Mouse (Mus musculus) hindbrain, embryonic 14.5 days (tissue): ENCODE data around the gene Slc6a6. TPM values are rescaled to one million over a fixed set of nuclear protein-coding genes. Genes with fewer than 3 reads are reported as not detected.
A peak's percentile ranks its signal among the peaks of the same experiment; 100 is the strongest.

ENCODE experiments used
- ATAC-seq: fragments of 200-750 bp; cut with Nextera tagmentation; 2 replicates; pipeline ENCODE4 v1.8.0; 2017; ENCODE audit warnings: moderate number of reproducible peaks, mild to moderate bottlenecking, moderate TSS enrichment, moderate library complexity; ENCODE audit not compliant: low FRiP score
- DNase-seq: peaks from one replicate; pipeline ENCODE4 v3.0.0-alpha.2; 2015; ENCODE audit warnings: low spot score
- H3K27ac ChIP-seq: fragments of 300-500 bp; sonication (generic); 2 replicates; pipeline ENCODE4 v1.5.1; 2014; ENCODE audit warnings: mild to moderate bottlenecking, moderate library complexity
- H3K27me3 ChIP-seq: fragments of 300-500 bp; sonication (generic); 2 replicates; pipeline ENCODE4 v1.6.1; 2014; ENCODE audit warnings: mild to moderate bottlenecking, low read length, mixed read lengths; ENCODE audit not compliant: control insufficient read depth, insufficient read depth
- H3K36me3 ChIP-seq: fragments of 300-500 bp; sonication (generic); replicated peaks from 2 replicates; pipeline ENCODE4 v1.6.1; 2014; ENCODE audit not compliant: control insufficient read depth, insufficient read depth
- H3K4me1 ChIP-seq: fragments of 300-500 bp; sonication (generic); replicated peaks from 2 replicates; pipeline ENCODE4 v1.6.1; 2014; ENCODE audit warnings: antibody characterized with exemption, low read length, mixed read lengths; ENCODE audit not compliant: control insufficient read depth, insufficient read depth
- H3K4me2 ChIP-seq: fragments of 300-500 bp; sonication (generic); replicated peaks from 2 replicates; pipeline ENCODE4 v1.6.1; 2014; ENCODE audit warnings: mild to moderate bottlenecking, moderate library complexity
- H3K4me3 ChIP-seq: fragments of 300-500 bp; sonication (generic); replicated peaks from 2 replicates; pipeline ENCODE4 v1.5.1; 2014; ENCODE audit warnings: mild to moderate bottlenecking, low read length
- H3K9ac ChIP-seq: fragments of 300-500 bp; sonication (generic); 2 replicates; pipeline ENCODE4 v1.6.1; 2014
- H3K9me3 ChIP-seq: fragments of 300-500 bp; sonication (generic); 2 replicates; pipeline ENCODE4 v1.6.1; 2016; ENCODE audit warnings: low read length; ENCODE audit not compliant: control insufficient read depth
- WGBS: fragments of 180-500 bp; shearing (Covaris S2); extraction: QIAGEN DNeasy Blood & Tissue Kit; methylation state at CpG from one replicate; pipeline ENCODE4 v1.1.7; 2014; 5-methylcytosine and 5-hydroxymethylcytosine counted together
- polyA plus RNA-seq: library from polyadenylated mRNA; unstranded; fragments of >200 nt; fragmentation: Nextera tagmentation; extraction: Ambion mirVana; gene quantifications from 2 replicates; pipeline ENCODE4 v1.2.1, GENCODE M21; 2014

Slc6a6 gene
- polyA plus RNA-seq, 1 experiment from 2014 or later, result 98.5 TPM

- no peaks in the 10 kb centered on the region for H3K27me3 ChIP-seq
- H3K9ac ChIP-seq, result no peak overlapping the region
- peaks cover 28% of the 10 kb centered on the region for H3K4me1 ChIP-seq
- no peak overlapping the region for H3K4me3 ChIP-seq
- WGBS, result 82% methylated on average over 4 of the region's 4 CpGs
- H3K36me3 ChIP-seq, result no peaks in the 10 kb centered on the region
- H3K9me3 ChIP-seq, result no peaks in the 10 kb centered on the region
- H3K27ac ChIP-seq, result no peak overlapping the region
- no peak for ATAC-seq
- no peak overlapping the region for H3K4me2 ChIP-seq
- DNase-seq, result no peak
Measured at GRCm38 (mm10) chr6:91681841-91682240, 2.0 kb upstream of the Slc6a6 start.

GRCm38 (mm10) chr6:91683121-91683520 is 732 bp upstream of the Slc6a6 start:
- no peaks in the 10 kb centered on the region for H3K36me3 ChIP-seq
- no peaks in the 10 kb centered on the region for H3K27me3 ChIP-seq
- H3K4me1 ChIP-seq, result peaks cover 37% of the 10 kb centered on the region
- 56% methylated on average over 3 of the region's 3 CpGs for WGBS
- H3K9ac ChIP-seq, result peak overlapping the region; percentile 90; the same call in 1 of the 2 replicates
- H3K4me2 ChIP-seq, result peak overlapping the region; percentile 97
- peak overlapping the region; percentile 98 for H3K27ac ChIP-seq
- 0 out of 2 replicates have a peak overlapping the region, but pooled peaks have one; percentile 90 for H3K4me3 ChIP-seq
- no peaks in the 10 kb centered on the region for H3K9me3 ChIP-seq
- DNase-seq (no peak), ATAC-seq (no peak)

GRCm38 (mm10) chr6:91684474-91684829 is 599 bp downstream of the Slc6a6 start:
- H3K27ac ChIP-seq, result peak overlapping the region; percentile 98
- H3K4me1 ChIP-seq, result peaks cover 39% of the 10 kb centered on the region
- peak overlapping the region; percentile 97 for H3K4me2 ChIP-seq
- no peaks in the 10 kb centered on the region for H3K36me3 ChIP-seq
- H3K9me3 ChIP-seq, result no peaks in the 10 kb centered on the region
- ATAC-seq (peak; percentile 48), DNase-seq (no peak)
- 3% methylated on average over 13 of the region's 13 CpGs for WGBS
- no peaks in the 10 kb centered on the region for H3K27me3 ChIP-seq
- peak overlapping the region; percentile 90 for H3K4me3 ChIP-seq
- peak overlapping the region; percentile 90 for H3K9ac ChIP-seq

- WGBS, result 14% methylated on average over 17 of the region's 17 CpGs
- Histone ChIP-seq H3K4me1 (peaks cover 44% of the 10 kb centered on the region), H3K9ac (peak overlapping the region; percentile 90), H3K4me2 (peak overlapping the region; percentile 97), H3K4me3 (peak overlapping the region; percentile 90), H3K36me3 (no peaks in the 10 kb centered on the region), H3K9me3 (no peaks in the 10 kb centered on the region), H3K27ac (peak overlapping the region; percentile 98), H3K27me3 (no peaks in the 10 kb centered on the region)
- DNase-seq (no peak), ATAC-seq (0 out of 2 replicates have a peak, but pooled peaks have one; percentile 1)
Measured at GRCm38 (mm10) chr6:91684831-91685532, 1.1 kb downstream of the Slc6a6 start.

GRCm38 (mm10) chr6:91685533-91685883 is 1.7 kb downstream of the Slc6a6 start:
- DNase-seq, result no peak
- Histone ChIP-seq H3K9me3 (no peaks in the 10 kb centered on the region), H3K27me3 (no peaks in the 10 kb centered on the region), H3K9ac (peak overlapping the region; percentile 90), H3K4me1 (peaks cover 48% of the 10 kb centered on the region), H3K36me3 (no peaks in the 10 kb centered on the region), H3K4me2 (peak overlapping the region; percentile 97), H3K4me3 (peak overlapping the region; percentile 90), H3K27ac (peak overlapping the region; percentile 98; the same call in 1 of the 2 replicates)
- no peak for ATAC-seq
- 6% methylated on average over 2 of the region's 2 CpGs for WGBS

GRCm38 (mm10) chr6:91685896-91686295 is 2.0 kb downstream of the Slc6a6 start:
- Histone ChIP-seq H3K27me3 (no peaks in the 10 kb centered on the region), H3K36me3 (no peaks in the 10 kb centered on the region), H3K9me3 (no peaks in the 10 kb centered on the region), H3K9ac (peak overlapping the region; percentile 90), H3K4me2 (peak overlapping the region; percentile 97), H3K4me3 (peak overlapping the region; percentile 90), H3K4me1 (peaks cover 48% of the 10 kb centered on the region), H3K27ac (0 out of 2 replicates have a peak overlapping the region, but pooled peaks have one; percentile 98)
- 85% methylated on average over 7 of the region's 7 CpGs for WGBS
- DNase-seq (no peak), ATAC-seq (no peak)

GRCm38 (mm10) chr6:91686597-91686996 is 2.7 kb downstream of the Slc6a6 start:
- H3K36me3 ChIP-seq, result peaks cover 2% of the 10 kb centered on the region; the same call in 1 of the 2 replicates
- 45% methylated on average over 4 of the region's 4 CpGs for WGBS
- H3K4me3 ChIP-seq, result no peak overlapping the region
- ATAC-seq (no peak), DNase-seq (no peak)
- H3K27ac ChIP-seq, result no peak overlapping the region
- H3K4me1 ChIP-seq, result peaks cover 48% of the 10 kb centered on the region
- H3K9me3 ChIP-seq, result no peaks in the 10 kb centered on the region
- 0 out of 2 replicates have a peak overlapping the region, but pooled peaks have one; percentile 90 for H3K9ac ChIP-seq
- no peaks in the 10 kb centered on the region for H3K27me3 ChIP-seq
- H3K4me2 ChIP-seq, result peak overlapping the region; percentile 97

GRCm38 (mm10) chr6:91688021-91688420 is 4.2 kb downstream of the Slc6a6 start:
- Histone ChIP-seq H3K27me3 (no peaks in the 10 kb centered on the region), H3K4me3 (no peak overlapping the region), H3K9me3 (no peaks in the 10 kb centered on the region), H3K9ac (no peak overlapping the region), H3K36me3 (peaks cover 13% of the 10 kb centered on the region), H3K4me2 (peak overlapping the region; percentile 39; the same call in 1 of the 2 replicates), H3K4me1 (peaks cover 45% of the 10 kb centered on the region), H3K27ac (no peak overlapping the region)
- 73% methylated on average over 6 of the region's 6 CpGs for whole genome bisulfite sequencing
- ATAC-seq (no peak), DNase-seq (no peak)

- DNase-seq (no peak), ATAC-seq (no peak)
- peaks cover 13% of the 10 kb centered on the region for H3K36me3 ChIP-seq
- H3K27ac ChIP-seq, result no peak overlapping the region
- no peak overlapping the region for H3K4me2 ChIP-seq
- no peak overlapping the region for H3K9ac ChIP-seq
- no peak overlapping the region for H3K4me3 ChIP-seq
- peaks cover 45% of the 10 kb centered on the region for H3K4me1 ChIP-seq
- H3K27me3 ChIP-seq, result no peaks in the 10 kb centered on the region
- H3K9me3 ChIP-seq, result no peaks in the 10 kb centered on the region
Measured at GRCm38 (mm10) chr6:91689231-91689630, 5.4 kb downstream of the Slc6a6 start.
